Mouse (Mus musculus) testis, adult 2 months (tissue): ENCODE data around the gene Il17ra. TPM values are rescaled to one million over a fixed set of nuclear protein-coding genes. Genes with fewer than 3 reads are reported as not detected.

ENCODE experiments used
- H3K27ac ChIP-seq: fragments of 200-500 bp; 2 replicates; pipeline ENCODE4 v1.5.1; 2012; ENCODE audit warnings: low read depth, low read length; ENCODE audit not compliant: control insufficient read depth, insufficient read depth
- H3K27me3 ChIP-seq: fragments of 200-500 bp; 2 replicates; pipeline ENCODE4 v1.6.1; 2012; ENCODE audit warnings: mild to moderate bottlenecking, low read length, moderate library complexity; ENCODE audit not compliant: control insufficient read depth, insufficient read depth
- H3K36me3 ChIP-seq: fragments of 200-500 bp; 2 replicates; pipeline ENCODE4 v1.6.1; 2012; ENCODE audit warnings: mild to moderate bottlenecking, low read length; ENCODE audit not compliant: control insufficient read depth, insufficient read depth
- H3K4me1 ChIP-seq: fragments of 200-500 bp; 2 replicates; pipeline ENCODE4 v1.6.1; 2012; ENCODE audit warnings: low read length; ENCODE audit not compliant: control insufficient read depth, insufficient read depth
- H3K4me3 ChIP-seq: fragments of 200-500 bp; 2 replicates; pipeline ENCODE4 v1.5.1; 2012; ENCODE audit warnings: low read depth, mild to moderate bottlenecking, low read length, moderate library complexity, mixed read lengths; ENCODE audit not compliant: control insufficient read depth
- CTCF ChIP-seq: fragments of 200-500 bp; IDR thresholded peaks from 2 replicates; pipeline ENCODE4 v1.5.1; 2012; ENCODE audit warnings: low read depth, mild to moderate bottlenecking, inconsistent platforms, low read length, moderate library complexity; ENCODE audit not compliant: control insufficient read depth, insufficient read depth, insufficient replicate concordance
- POLR2A ChIP-seq: fragments of 200-500 bp; IDR thresholded peaks from 2 replicates; pipeline ENCODE4 v1.6.1; 2012; ENCODE audit warnings: low read depth, mild to moderate bottlenecking, inconsistent platforms, low read length, moderate library complexity; ENCODE audit not compliant: control insufficient read depth
- polyA plus RNA-seq: library from polyadenylated mRNA; depleted of rRNA; stranded (reverse); fragments of >200 nt; gene quantifications from 2 replicates; pipeline ENCODE4 v1.2.3, GENCODE M21; 2012

Il17ra gene
- polyA plus RNA-seq, 1 experiment = 4.6 TPM

DNA sequence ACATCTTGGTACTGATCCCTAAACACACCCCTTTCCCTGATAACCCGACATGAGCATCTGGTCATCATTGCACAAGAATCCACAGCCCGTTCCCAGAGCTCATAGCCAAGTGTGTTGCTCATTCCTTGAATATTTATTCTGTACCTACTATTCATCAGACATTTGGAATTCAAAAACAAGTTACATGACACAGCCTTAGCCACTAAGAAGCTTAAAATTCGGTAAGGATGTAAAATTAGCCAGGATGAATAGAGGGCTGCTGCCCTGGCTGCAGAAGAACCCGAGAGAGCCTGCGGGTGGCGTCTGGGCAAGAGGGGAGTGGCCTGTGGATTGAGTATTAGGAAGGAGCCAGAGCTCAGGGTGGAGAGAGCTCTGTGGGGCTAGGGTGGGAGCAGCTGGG, 19.7 kb downstream of the Il17ra start:
- TF ChIP-seq CTCF = no peak
- no peak for TF ChIP-seq POLR2A
- Histone ChIP-seq H3K27ac (no peak overlapping the region), H3K27me3 (no peaks in the 10 kb centered on the region), H3K4me3 (no peak overlapping the region), H3K36me3 (no peaks in the 10 kb centered on the region), H3K4me1 (no peaks in the 10 kb centered on the region)

DNA sequence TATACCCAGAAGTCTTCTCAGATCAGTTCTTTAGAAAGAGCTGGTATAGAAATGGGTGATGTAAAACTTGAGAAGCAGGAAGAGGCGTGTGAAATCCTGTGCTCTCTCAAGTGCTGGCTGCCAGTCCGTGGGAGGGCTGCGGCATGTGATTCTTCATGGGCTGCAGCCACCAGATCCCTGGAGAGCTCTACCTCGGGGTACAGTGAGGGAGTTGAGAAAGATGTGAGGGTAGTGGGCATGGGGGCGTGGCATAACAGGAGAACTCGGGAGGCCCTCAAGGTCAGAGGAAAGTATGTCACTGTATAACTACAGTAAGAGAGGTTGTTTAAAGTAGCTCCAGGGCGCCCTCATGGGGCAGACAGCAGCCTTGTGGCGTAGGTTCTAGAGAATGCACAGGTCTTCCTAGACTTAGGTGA, 20.2 kb downstream of the Il17ra start:
- no peak for TF ChIP-seq POLR2A
- TF ChIP-seq CTCF = no peak; the same call in 1 of the 2 replicates
- no peaks in the 10 kb centered on the region for H3K4me1 ChIP-seq
- H3K36me3 ChIP-seq = no peaks in the 10 kb centered on the region
- no peaks in the 10 kb centered on the region for H3K27me3 ChIP-seq
- H3K4me3 ChIP-seq = no peak overlapping the region
- H3K27ac ChIP-seq = no peak overlapping the region

DNA sequence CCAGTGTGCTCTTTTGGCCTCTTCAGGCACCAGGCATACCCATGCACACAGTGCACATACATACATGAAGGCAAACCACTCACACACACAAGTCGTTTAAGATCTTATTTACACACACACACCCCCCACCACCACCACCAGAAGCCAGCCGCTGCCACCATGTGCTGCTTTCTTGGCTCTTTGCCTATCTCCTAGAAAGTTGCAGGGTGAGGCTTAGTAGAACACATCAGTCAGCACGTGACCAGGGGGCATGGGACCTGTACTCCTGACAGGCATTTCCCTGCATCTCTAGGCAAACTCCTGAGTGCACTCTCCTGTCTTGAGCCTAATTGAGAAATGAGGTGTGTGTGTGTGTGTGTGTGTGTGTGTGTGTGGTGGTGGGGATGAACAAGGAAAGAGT, 22.0 kb downstream of the Il17ra start:
- Histone ChIP-seq H3K4me3 (no peak overlapping the region), H3K4me1 (no peaks in the 10 kb centered on the region), H3K27me3 (no peaks in the 10 kb centered on the region), H3K27ac (no peak overlapping the region), H3K36me3 (no peaks in the 10 kb centered on the region)
- TF ChIP-seq POLR2A (no peak), CTCF (no peak)

DNA sequence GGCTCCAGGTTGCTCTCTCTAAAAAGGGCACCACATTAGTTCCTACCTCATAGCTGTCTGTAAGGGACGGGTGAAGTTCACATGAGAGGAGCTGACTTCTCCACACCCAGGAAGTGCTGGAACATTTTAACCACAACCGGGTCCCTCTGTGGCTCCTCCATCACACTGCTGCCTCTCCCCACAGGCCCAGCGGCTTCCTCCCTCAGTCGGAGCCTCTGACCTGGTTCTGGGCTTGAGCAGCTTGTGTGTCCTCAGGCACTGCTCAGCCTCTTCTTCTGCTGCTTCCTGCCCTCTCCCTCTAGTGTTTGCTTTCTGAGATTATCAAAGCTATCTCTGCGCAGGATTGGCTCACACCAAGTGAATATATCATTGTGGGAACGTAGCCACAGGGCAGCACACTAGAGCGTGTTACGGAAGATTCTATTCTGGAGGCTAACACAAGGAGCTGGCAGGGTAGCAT, 23.0 kb downstream of the Il17ra start:
- TF ChIP-seq CTCF (no peak), POLR2A (no peak)
- H3K4me3 ChIP-seq = no peak overlapping the region
- H3K27ac ChIP-seq = no peak overlapping the region
- H3K27me3 ChIP-seq = no peaks in the 10 kb centered on the region
- no peaks in the 10 kb centered on the region for H3K36me3 ChIP-seq
- H3K4me1 ChIP-seq = no peaks in the 10 kb centered on the region

DNA sequence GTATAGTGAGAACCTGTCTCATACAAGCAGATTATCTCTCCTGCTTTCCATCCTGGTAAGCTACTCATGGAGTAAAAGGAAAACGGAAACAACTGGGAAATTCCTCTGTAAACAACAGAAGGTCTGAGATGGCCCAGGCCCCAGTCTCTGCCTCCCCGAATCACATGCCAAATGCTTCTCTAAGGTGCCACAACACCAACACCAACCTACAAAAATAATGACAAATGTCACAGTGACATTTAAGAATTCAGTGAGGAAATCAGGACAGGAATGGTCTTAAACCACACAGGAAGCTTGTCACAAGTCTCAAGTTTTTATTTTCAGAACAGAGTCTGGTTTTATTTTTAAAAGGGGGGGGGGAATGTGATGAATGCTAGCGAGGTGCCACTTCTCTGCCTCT, 25.6 kb downstream of the Il17ra start:
- TF ChIP-seq POLR2A = no peak
- no peak for TF ChIP-seq CTCF
- no peaks in the 10 kb centered on the region for H3K36me3 ChIP-seq

DNA sequence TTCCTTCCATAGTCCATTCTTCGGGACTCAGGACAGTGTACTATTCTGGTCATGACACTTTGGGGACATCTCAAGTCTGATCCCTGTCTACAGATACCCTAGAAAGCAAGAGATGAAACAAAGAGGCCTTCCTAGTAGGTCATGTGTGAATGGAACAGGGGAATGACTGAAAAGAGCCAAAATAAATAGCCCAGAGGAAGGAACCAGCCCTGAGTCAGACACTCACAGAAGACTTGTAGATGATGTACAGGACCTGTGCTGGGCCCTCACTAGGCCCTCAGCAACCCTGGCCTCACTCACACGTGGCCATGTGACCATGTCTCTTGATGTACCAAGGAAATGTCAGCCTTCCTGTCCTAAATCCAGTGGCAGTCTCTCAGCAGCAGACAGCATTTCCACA, 26.4 kb downstream of the Il17ra start:
- Histone ChIP-seq H3K36me3 (no peaks in the 10 kb centered on the region), H3K4me3 (no peak overlapping the region), H3K27me3 (no peaks in the 10 kb centered on the region), H3K27ac (no peak overlapping the region), H3K4me1 (peaks cover 9% of the 10 kb centered on the region)
- no peak for TF ChIP-seq POLR2A
- TF ChIP-seq CTCF = no peak

More for the DNA sequence above, 25.6 kb downstream of the Il17ra start:
- H3K4me3 ChIP-seq = no peak overlapping the region
- H3K27ac ChIP-seq = no peak overlapping the region
- peaks cover 9% of the 10 kb centered on the region for H3K4me1 ChIP-seq
- H3K27me3 ChIP-seq = no peaks in the 10 kb centered on the region

DNA sequence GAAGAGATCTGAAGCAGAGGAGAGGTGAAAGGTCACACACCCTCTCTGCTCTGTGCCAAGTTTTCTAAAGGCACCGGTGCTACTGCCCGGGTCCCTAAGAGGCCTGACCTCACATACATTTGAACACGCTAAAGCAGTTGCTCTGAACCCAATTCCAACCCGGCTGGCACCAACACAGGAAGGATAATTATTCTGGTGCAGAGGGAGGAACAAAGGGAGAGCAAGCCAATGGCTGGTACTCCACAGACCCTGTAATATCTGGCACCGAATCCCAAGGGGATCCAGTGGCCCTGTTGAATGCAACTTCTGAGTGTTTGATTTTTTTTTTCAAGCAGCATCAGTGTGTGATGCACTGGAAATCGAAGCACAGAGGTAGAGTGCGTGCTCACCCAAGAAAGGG, 28.0 kb downstream of the Il17ra start:
- Histone ChIP-seq H3K27ac (no peak overlapping the region), H3K27me3 (no peaks in the 10 kb centered on the region), H3K36me3 (no peaks in the 10 kb centered on the region), H3K4me3 (no peak overlapping the region), H3K4me1 (peaks cover 9% of the 10 kb centered on the region)
- TF ChIP-seq CTCF = no peak
- no peak for TF ChIP-seq POLR2A

DNA sequence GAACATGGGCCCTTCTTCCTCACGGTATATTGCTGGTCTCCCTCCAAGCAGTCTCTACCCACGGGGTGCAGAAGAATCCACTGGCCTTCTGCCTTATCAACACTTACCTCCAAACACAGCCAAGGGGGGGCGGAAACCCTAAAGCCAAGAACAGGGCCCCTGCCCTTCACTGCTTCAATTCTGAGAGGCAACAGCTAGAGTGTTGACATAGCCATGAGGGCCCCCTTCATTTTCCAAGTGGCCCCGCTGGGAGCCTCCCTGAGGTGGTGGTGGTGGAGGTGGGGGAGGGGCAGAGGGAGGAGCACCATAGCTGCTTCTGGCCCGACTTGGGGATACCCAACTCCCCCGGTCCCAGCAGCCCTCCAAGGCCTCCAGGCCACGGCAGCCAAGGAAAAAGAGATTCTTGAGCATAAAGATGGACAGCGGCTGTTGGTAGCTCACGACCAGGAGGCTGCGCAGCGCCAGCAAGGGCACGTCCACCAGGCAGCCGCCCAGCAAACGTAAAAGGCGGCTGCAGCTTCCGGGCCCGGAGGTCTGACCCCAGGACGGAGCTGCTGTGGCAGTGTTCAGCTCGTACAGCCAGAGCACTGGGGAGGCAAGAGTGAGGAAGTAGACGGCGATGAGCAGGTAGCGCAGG, 28.9 kb downstream of the Il17ra start:
- H3K4me1 ChIP-seq = peaks cover 9% of the 10 kb centered on the region
- peak overlapping the region; percentile 71 for H3K4me3 ChIP-seq
- TF ChIP-seq CTCF = no peak
- TF ChIP-seq POLR2A = no peak
- no peaks in the 10 kb centered on the region for H3K27me3 ChIP-seq
- H3K36me3 ChIP-seq = no peaks in the 10 kb centered on the region
- no peak overlapping the region for H3K27ac ChIP-seq
